Mouse (Mus musculus): ENCODE data around the gene Draxin.

DNA sequence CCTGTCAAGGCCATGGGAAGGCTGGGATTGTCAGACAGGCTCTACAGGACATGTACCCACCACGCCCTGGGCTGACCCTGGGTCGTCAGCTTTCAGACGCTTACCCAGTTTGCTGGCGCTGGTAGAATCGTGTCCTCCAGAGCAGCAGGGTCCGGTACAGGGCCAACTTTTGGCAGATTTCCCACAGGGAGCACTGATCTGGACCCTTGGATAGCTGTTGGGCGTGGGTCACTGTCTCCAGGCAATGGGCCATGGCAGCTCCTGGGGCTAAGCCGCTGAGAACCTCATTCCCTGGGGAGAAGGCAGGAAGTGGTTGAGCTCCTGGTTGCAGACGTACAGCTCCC is 64.1 kb downstream of the Draxin start:
- TF ChIP-seq MXI1 (IDR thresholded peaks at IDR 0.05; ENCODE audit: low read depth, low read length) (no peak), JUND (conservative IDR thresholded peaks at IDR 0.05; ENCODE audit: low read depth, low read length) (no peak), CTCF (conservative IDR thresholded peaks at IDR 0.05 in 1 of 2, IDR thresholded peaks at IDR 0.05 in 1 of 2; ENCODE audit: low read depth in 2 of 2, low read length in 2 of 2) (no peak), CHD2 (IDR thresholded peaks at IDR 0.05; ENCODE audit: low read length) (no peak), CHD1 (IDR thresholded peaks at IDR 0.05; ENCODE audit: low read depth, low read length) (no peak), TCF12 (IDR thresholded peaks at IDR 0.05; ENCODE audit: low read depth, low read length) (no peak), POLR2A (IDR thresholded peaks at IDR 0.05; ENCODE audit: low read depth, low read length) (no peak), ZMIZ1 (IDR thresholded peaks at IDR 0.05; ENCODE audit: low read depth, low read length) (no peak)
